Mouse (Mus musculus) kidney, embryonic 15.5 days (tissue): Measurements from ENCODE around the gene Fcrls. TPM values are rescaled to one million over a fixed set of nuclear protein-coding genes. Genes with fewer than 3 reads are reported as not detected.

Source experiments
- ATAC-seq: fragments of 200-750 bp; cut with Nextera tagmentation; replicated peaks from 2 replicates; pipeline ENCODE4 v1.8.0; 2017; ENCODE audit warnings: moderate TSS enrichment; ENCODE audit not compliant: low FRiP score
- H3K27ac ChIP-seq: fragments of 300-500 bp; sonication (generic); 2 replicates; pipeline ENCODE4 v1.5.1; 2015; ENCODE audit warnings: mild to moderate bottlenecking, inconsistent platforms
- H3K27me3 ChIP-seq: fragments of 300-500 bp; sonication (generic); 2 replicates; pipeline ENCODE4 v1.6.1; 2015; ENCODE audit warnings: inconsistent platforms
- H3K36me3 ChIP-seq: fragments of 300-500 bp; sonication (generic); 2 replicates; pipeline ENCODE4 v1.6.1; 2015; ENCODE audit warnings: inconsistent platforms
- H3K4me1 ChIP-seq: fragments of 300-500 bp; sonication (generic); 2 replicates; pipeline ENCODE4 v1.6.1; 2015; ENCODE audit warnings: inconsistent platforms
- H3K4me2 ChIP-seq: fragments of 300-500 bp; sonication (generic); 2 replicates; pipeline ENCODE4 v1.6.1; 2015; ENCODE audit warnings: moderate library complexity, mild to moderate bottlenecking, inconsistent platforms
- H3K4me3 ChIP-seq: fragments of 300-500 bp; sonication (generic); replicated peaks from 2 replicates; pipeline ENCODE4 v1.5.1; 2015; ENCODE audit warnings: mild to moderate bottlenecking, inconsistent platforms
- H3K9ac ChIP-seq: fragments of 300-500 bp; sonication (generic); 2 replicates; pipeline ENCODE4 v1.6.1; 2015; ENCODE audit warnings: mild to moderate bottlenecking, inconsistent platforms
- H3K9me3 ChIP-seq: fragments of 300-500 bp; sonication (generic); replicated peaks from 2 replicates; pipeline ENCODE4 v1.6.1; 2016; ENCODE audit warnings: inconsistent platforms
- WGBS: fragments of 180-500 bp; shearing (Covaris S2); methylation state at CpG from one replicate; pipeline ENCODE4 v1.1.7; 2015; ENCODE audit warnings: mixed read lengths; 5-methylcytosine and 5-hydroxymethylcytosine counted together
- polyA plus RNA-seq: library from polyadenylated mRNA; unstranded; fragments of >200 nt; fragmentation: Nextera tagmentation; extraction: Ambion mirVana; gene quantifications from 2 replicates; pipeline ENCODE4 v1.2.1, GENCODE M21; 2015

Fcrls gene
- polyA plus RNA-seq: 5.1 TPM in 2 replicates

GRCm38 (mm10) chr3:87263436-87263835 is at the start of gene Fcrls:
Gene Fcrls, minus strand, starts transcription at chr3:87263738.
- ATAC-seq: no peak
- Histone ChIP-seq H3K9me3 (no peaks in the 10 kb centered on the region), H3K36me3 (no peaks in the 10 kb centered on the region), H3K4me3 (no peak within 1 kb of the TSS), H3K4me2 (no peak within 1 kb of the TSS), H3K27ac (no peak within 1 kb of the TSS), H3K4me1 (no peaks in the 10 kb centered on the region), H3K9ac (no peak within 1 kb of the TSS), H3K27me3 (no peaks in the 10 kb centered on the region)
- 84% methylated on average over 7 of the region's 7 CpGs for WGBS

GRCm38 (mm10) chr3:87309922-87310321 is 46.4 kb upstream of the Fcrls start:
- WGBS: 60% methylated on average over 2 of the region's 2 CpGs
- Histone ChIP-seq H3K27ac (no peak overlapping the region), H3K9me3 (no peaks in the 10 kb centered on the region), H3K4me2 (no peak overlapping the region), H3K4me3 (no peak overlapping the region), H3K27me3 (no peaks in the 10 kb centered on the region), H3K4me1 (no peaks in the 10 kb centered on the region), H3K36me3 (no peaks in the 10 kb centered on the region), H3K9ac (no peak overlapping the region)
- no peak for ATAC-seq

GRCm38 (mm10) chr3:87299901-87300300 is 36.4 kb upstream of the Fcrls start:
- Histone ChIP-seq H3K9me3 (no peaks in the 10 kb centered on the region), H3K27ac (no peak overlapping the region), H3K36me3 (no peaks in the 10 kb centered on the region), H3K4me1 (no peaks in the 10 kb centered on the region), H3K27me3 (no peaks in the 10 kb centered on the region), H3K9ac (no peak overlapping the region), H3K4me2 (no peak overlapping the region), H3K4me3 (no peak overlapping the region)
- ATAC-seq: no peak
- 71% methylated on average over 5 of the region's 5 CpGs for WGBS

- WGBS: 72% methylated on average over 2 of the region's 2 CpGs
These were observed 10.8 kb upstream of the Fcrls start for GRCm38 (mm10) chr3:87274372-87274771.

GRCm38 (mm10) chr3:87266581-87266980 is 3.0 kb upstream of the Fcrls start:
- Histone ChIP-seq H3K4me1 (no peaks in the 10 kb centered on the region), H3K27ac (no peak overlapping the region), H3K27me3 (no peaks in the 10 kb centered on the region), H3K4me2 (no peak overlapping the region), H3K4me3 (no peak overlapping the region), H3K9me3 (no peaks in the 10 kb centered on the region), H3K9ac (no peak overlapping the region), H3K36me3 (no peaks in the 10 kb centered on the region)
- 80% methylated on average over 5 of the region's 5 CpGs for WGBS
- no peak for ATAC-seq

More at GRCm38 (mm10) chr3:87274372-87274771, 10.8 kb upstream of the Fcrls start:
- Histone ChIP-seq H3K4me1 (no peaks in the 10 kb centered on the region), H3K9me3 (no peaks in the 10 kb centered on the region), H3K4me3 (no peak overlapping the region), H3K27me3 (no peaks in the 10 kb centered on the region), H3K27ac (no peak overlapping the region), H3K9ac (no peak overlapping the region), H3K4me2 (no peak overlapping the region), H3K36me3 (no peaks in the 10 kb centered on the region)
- ATAC-seq: no peak

GRCm38 (mm10) chr3:87255239-87255638 is 8.3 kb downstream of the Fcrls start:
- Histone ChIP-seq H3K36me3 (no peaks in the 10 kb centered on the region), H3K9ac (no peak overlapping the region), H3K27me3 (no peaks in the 10 kb centered on the region), H3K4me3 (no peak overlapping the region), H3K27ac (no peak overlapping the region), H3K4me1 (no peaks in the 10 kb centered on the region), H3K9me3 (no peaks in the 10 kb centered on the region), H3K4me2 (no peak overlapping the region)
- no peak for ATAC-seq
- WGBS: 86% methylated on average over 10 of the region's 10 CpGs

GRCm38 (mm10) chr3:87249571-87249970 is 14.0 kb downstream of the Fcrls start:
- no peak overlapping the region for H3K4me2 ChIP-seq
- no peaks in the 10 kb centered on the region for H3K4me1 ChIP-seq
- no peaks in the 10 kb centered on the region for H3K9me3 ChIP-seq
- H3K36me3 ChIP-seq: no peaks in the 10 kb centered on the region
- H3K27ac ChIP-seq: no peak overlapping the region
- H3K9ac ChIP-seq: no peak overlapping the region
- ATAC-seq: no peak
- no peak overlapping the region for H3K4me3 ChIP-seq
- H3K27me3 ChIP-seq: no peaks in the 10 kb centered on the region
- WGBS: 79% methylated on average over 6 of the region's 6 CpGs

GRCm38 (mm10) chr3:87247292-87247691 is 16.2 kb downstream of the Fcrls start:
- Histone ChIP-seq H3K36me3 (no peaks in the 10 kb centered on the region), H3K9me3 (no peaks in the 10 kb centered on the region), H3K27ac (no peak overlapping the region), H3K9ac (no peak overlapping the region), H3K4me3 (no peak overlapping the region), H3K27me3 (no peaks in the 10 kb centered on the region), H3K4me1 (no peaks in the 10 kb centered on the region), H3K4me2 (no peak overlapping the region)
- no peak for ATAC-seq
- WGBS: 83% methylated on average over 3 of the region's 3 CpGs

GRCm38 (mm10) chr3:87243654-87244053 is 19.9 kb downstream of the Fcrls start:
- Histone ChIP-seq H3K36me3 (no peaks in the 10 kb centered on the region), H3K4me1 (no peaks in the 10 kb centered on the region), H3K27ac (no peak overlapping the region), H3K4me3 (no peak overlapping the region), H3K27me3 (no peaks in the 10 kb centered on the region), H3K4me2 (no peak overlapping the region), H3K9ac (no peak overlapping the region), H3K9me3 (no peaks in the 10 kb centered on the region)
- 1% methylated on average over 2 of the region's 2 CpGs for WGBS
- no peak for ATAC-seq

- no peaks in the 10 kb centered on the region for H3K36me3 ChIP-seq
- no peak overlapping the region for H3K27ac ChIP-seq
- no peaks in the 10 kb centered on the region for H3K4me1 ChIP-seq
- WGBS: 76% methylated on average over 4 of the region's 4 CpGs
- no peak overlapping the region for H3K4me2 ChIP-seq
- H3K9me3 ChIP-seq: no peaks in the 10 kb centered on the region
- ATAC-seq: no peak
- H3K4me3 ChIP-seq: no peak overlapping the region
- H3K27me3 ChIP-seq: no peaks in the 10 kb centered on the region
- no peak overlapping the region for H3K9ac ChIP-seq
These were observed 22.6 kb downstream of the Fcrls start for GRCm38 (mm10) chr3:87240909-87241308.

GRCm38 (mm10) chr3:87223636-87224035 is 39.9 kb downstream of the Fcrls start:
- Histone ChIP-seq H3K27me3 (no peaks in the 10 kb centered on the region), H3K4me1 (no peaks in the 10 kb centered on the region), H3K36me3 (no peaks in the 10 kb centered on the region), H3K4me2 (no peak overlapping the region), H3K9ac (no peak overlapping the region), H3K9me3 (no peaks in the 10 kb centered on the region), H3K4me3 (no peak overlapping the region), H3K27ac (no peak overlapping the region)
- no peak for ATAC-seq
- WGBS: 82% methylated on average over 4 of the region's 4 CpGs

GRCm38 (mm10) chr3:87222346-87222745 is 41.2 kb downstream of the Fcrls start:
- Histone ChIP-seq H3K9me3 (no peaks in the 10 kb centered on the region), H3K9ac (no peak overlapping the region), H3K4me1 (no peaks in the 10 kb centered on the region), H3K27ac (no peak overlapping the region), H3K27me3 (no peaks in the 10 kb centered on the region), H3K4me3 (no peak overlapping the region), H3K36me3 (no peaks in the 10 kb centered on the region), H3K4me2 (no peak overlapping the region)
- WGBS: 83% methylated on average over 5 of the region's 5 CpGs
- ATAC-seq: no peak

GRCm38 (mm10) chr3:87215176-87215575 is 48.4 kb downstream of the Fcrls start:
- no peak overlapping the region for H3K9ac ChIP-seq

More at GRCm38 (mm10) chr3:87215176-87215575, 48.4 kb downstream of the Fcrls start:
- Histone ChIP-seq H3K4me2 (no peak overlapping the region), H3K27me3 (no peaks in the 10 kb centered on the region), H3K4me1 (no peaks in the 10 kb centered on the region), H3K36me3 (no peaks in the 10 kb centered on the region), H3K9me3 (no peaks in the 10 kb centered on the region), H3K4me3 (no peak overlapping the region), H3K27ac (no peak overlapping the region)
- no peak for ATAC-seq
- WGBS: 58% methylated on average over 11 of the region's 11 CpGs
